Comparison of ENCODE assay signal across 12 mouse cellular contexts in the genomic region with DNA sequence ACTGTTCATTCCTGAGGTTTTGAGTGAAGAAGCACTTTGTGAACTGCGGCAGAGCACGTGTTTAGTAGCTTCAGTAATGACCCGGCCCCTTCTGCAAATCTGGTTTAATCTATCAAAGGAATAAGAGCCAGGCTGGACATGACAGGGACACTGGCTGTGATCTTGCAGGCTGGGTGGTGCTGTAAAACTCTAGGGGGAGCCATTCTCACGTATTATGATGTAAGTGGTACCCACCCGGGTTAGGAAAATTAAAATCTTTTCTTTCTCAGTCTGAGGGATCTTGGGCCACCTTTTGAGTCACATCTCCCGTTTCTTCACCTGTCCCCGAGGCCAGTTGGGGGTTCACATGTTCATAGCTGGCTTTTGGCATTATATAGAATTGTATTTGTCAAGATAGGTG.
DNase-seq lines count a peak whose midpoint lies in the region; ATAC-seq and TF ChIP-seq lines count a peak whose summit lies in the region.
"Had no signal": no experiment of that assay in that cellular context is flagged by ENCODE, and none has a peak within 500 bp of the region (broad histone marks: within the 10 kb centered on the region; RNA-seq: fewer than 3 reads in every experiment).

No protein-coding gene starts in this region.

- H3K4me1 ChIP-seq in heart, adult 2 months (ENCODE audit: control insufficient read depth, insufficient read depth, low read length), result no peaks in the 10 kb centered on the region
- no peaks in the 10 kb centered on the region for H3K4me1 ChIP-seq in heart, embryonic 11.5 days (ENCODE audit: control insufficient read depth, insufficient read depth, low read length)
- H3K4me1 ChIP-seq in lung, embryonic 14.5 days (ENCODE audit: insufficient read depth), result no peaks in the 10 kb centered on the region
- peaks cover 2% of the 10 kb centered on the region; the same call in 1 of the 2 replicates for H3K4me1 ChIP-seq in neural tube, embryonic 14.5 days (ENCODE audit: control insufficient read depth, insufficient read depth, low read length)
- H3K4me1 ChIP-seq: embryonic facial prominence, embryonic 13.5 days had no signal

- no peak overlapping the region for H3K27ac ChIP-seq in heart, adult 2 months
- no peak overlapping the region for H3K27ac ChIP-seq in heart, embryonic 11.5 days (ENCODE audit: low read depth, low read length)
- no peak overlapping the region for H3K27ac ChIP-seq in lung, embryonic 14.5 days (ENCODE audit: low read depth)
- no peak overlapping the region for H3K27ac ChIP-seq in neural tube, embryonic 14.5 days (ENCODE audit: low read depth, low read length)
- H3K27ac ChIP-seq: embryonic facial prominence, embryonic 13.5 days had no signal

- no peaks in the 10 kb centered on the region for H3K36me3 ChIP-seq in heart, adult 2 months (ENCODE audit: control insufficient read depth, insufficient read depth, low read length)
- no peaks in the 10 kb centered on the region for H3K36me3 ChIP-seq in heart, embryonic 11.5 days (ENCODE audit: control insufficient read depth, insufficient read depth, low read length)
- H3K36me3 ChIP-seq in lung, embryonic 14.5 days (ENCODE audit: insufficient read depth), result no peaks in the 10 kb centered on the region
- no peaks in the 10 kb centered on the region for H3K36me3 ChIP-seq in neural tube, embryonic 14.5 days (ENCODE audit: control insufficient read depth, insufficient read depth, low read length)
- H3K36me3 ChIP-seq: embryonic facial prominence, embryonic 13.5 days; midbrain, embryonic 12.5 days had no signal

- no peak for DNase-seq in heart, adult 2 months
- DNase-seq in lung, embryonic 14.5 days, result peak; percentile 77
- no peak for DNase-seq in lung, postnatal 25 days (ENCODE audit: low spot score)
- peak; percentile 25 for DNase-seq in embryo, embryonic 9.5 days (ENCODE audit: extremely low spot score)
- DNase-seq in T-cell, adult 2 months (ENCODE audit: low spot score), result no peak
- no peak for DNase-seq in thymus, postnatal 10 days (ENCODE audit: low spot score in 2 of 2)
- DNase-seq: kidney, adult 8-10 months; thymus, postnatal 14 days had no signal

- no peak for ATAC-seq in heart, embryonic 11.5 days (replicated peaks; ENCODE audit: insufficient number of reproducible peaks, low FRiP score, low TSS enrichment)
- peak; percentile 35; the same call in 1 of the 2 replicates for ATAC-seq in lung, embryonic 14.5 days (ENCODE audit: insufficient read depth)
- ATAC-seq in neural tube, embryonic 14.5 days (ENCODE audit: low read depth), result 0 out of 2 replicates have a peak, but pooled peaks have one; percentile 45

- no peak overlapping the region for H3K4me2 ChIP-seq in heart, embryonic 11.5 days
- H3K4me2 ChIP-seq in lung, embryonic 14.5 days, result no peak overlapping the region
- no peak overlapping the region for H3K4me2 ChIP-seq in neural tube, embryonic 14.5 days (ENCODE audit: low read depth, low read length)
- H3K4me2 ChIP-seq: embryonic facial prominence, embryonic 13.5 days; midbrain, embryonic 12.5 days had no signal

- no peak for TF ChIP-seq POLR2A in heart, adult 2 months (IDR thresholded peaks at IDR 0.05; ENCODE audit: insufficient read depth, low read depth, low read length)

- H3K4me3 ChIP-seq in heart, adult 2 months, result no peak overlapping the region
- H3K4me3 ChIP-seq in heart, embryonic 11.5 days (ENCODE audit: low read depth, low read length), result no peak overlapping the region
- H3K4me3 ChIP-seq in lung, embryonic 14.5 days (ENCODE audit: low read depth, low read length), result no peak overlapping the region
- H3K4me3 ChIP-seq in neural tube, embryonic 14.5 days (ENCODE audit: low read depth, low read length), result no peak overlapping the region
- H3K4me3 ChIP-seq: embryonic facial prominence, embryonic 13.5 days; midbrain, embryonic 12.5 days had no signal

- 17% methylated on average over 7 of the region's 7 CpGs for WGBS in heart, adult 2 months
- WGBS in heart, embryonic 11.5 days (ENCODE audit: insufficient replicate concordance), result 31% methylated on average over 7 of the region's 7 CpGs
- WGBS in lung, embryonic 14.5 days, result 14% methylated on average over 7 of the region's 7 CpGs
- 37% methylated on average over 7 of the region's 7 CpGs for WGBS in neural tube, embryonic 14.5 days

- H3K79me2 ChIP-seq in heart, adult 2 months (replicated peaks; ENCODE audit: control insufficient read depth, insufficient read depth, low read length), result no peaks in the 10 kb centered on the region

- no peaks in the 10 kb centered on the region for H3K9me3 ChIP-seq in heart, embryonic 11.5 days (replicated peaks; ENCODE audit: control insufficient read depth, low read length)
- no peaks in the 10 kb centered on the region for H3K9me3 ChIP-seq in lung, embryonic 14.5 days (ENCODE audit: low read depth, low read length)
- H3K9me3 ChIP-seq in neural tube, embryonic 14.5 days (ENCODE audit: control insufficient read depth, low read length), result no peaks in the 10 kb centered on the region
- H3K9me3 ChIP-seq: embryonic facial prominence, embryonic 13.5 days; midbrain, embryonic 12.5 days had no signal

- TF ChIP-seq CTCF in heart, adult 2 months (IDR thresholded peaks at IDR 0.05), result peak; percentile 58
- peak; percentile 71 for TF ChIP-seq CTCF in lung, embryonic 14.5 days (IDR thresholded peaks at IDR 0.05; ENCODE audit: low read depth)

- no peak for TF ChIP-seq EP300 in heart, adult 2 months (IDR thresholded peaks at IDR 0.05; ENCODE audit: insufficient read depth, low read depth, low read length)

- intact Hi-C loops in heart, adult 2 months (cut with DNase I), result no loop called here

- H3K9ac ChIP-seq in heart, adult 2 months (ENCODE audit: low read depth, low read length), result no peak overlapping the region
- H3K9ac ChIP-seq in heart, embryonic 11.5 days (ENCODE audit: low read depth, low read length), result no peak overlapping the region
- H3K9ac ChIP-seq in lung, embryonic 14.5 days, result no peak overlapping the region
- no peak overlapping the region for H3K9ac ChIP-seq in neural tube, embryonic 14.5 days (replicated peaks; ENCODE audit: low read depth, low read length)
- H3K9ac ChIP-seq: embryonic facial prominence, embryonic 13.5 days; midbrain, embryonic 12.5 days had no signal

- no peaks in the 10 kb centered on the region; the same call in 1 of the 2 replicates for H3K27me3 ChIP-seq in heart, adult 2 months (ENCODE audit: control insufficient read depth, insufficient read depth, low read length)
- peaks cover 5% of the 10 kb centered on the region; the same call in 1 of the 2 replicates for H3K27me3 ChIP-seq in heart, embryonic 11.5 days (ENCODE audit: control insufficient read depth, insufficient read depth, low read length)
- no peaks in the 10 kb centered on the region for H3K27me3 ChIP-seq in lung, embryonic 14.5 days (ENCODE audit: insufficient read depth, low read length)
- H3K27me3 ChIP-seq in neural tube, embryonic 14.5 days (ENCODE audit: control insufficient read depth, insufficient read depth, low read length), result no peaks in the 10 kb centered on the region

Comparison
In these comparisons a context has a peak if more than half of its experiments do, and no peak if none do; other contexts are left out.
1. DNase-seq: peak in lung, embryonic 14.5 days (single experiment) and embryo, embryonic 9.5 days (single experiment); none in heart, adult 2 months (0 of 2), lung, postnatal 25 days (single experiment), T-cell, adult 2 months (single experiment) and thymus, postnatal 10 days (0 of 2).